Mouse (Mus musculus) adrenal gland, adult 2 months (tissue): Measurements from ENCODE around the gene Dnah9. TPM values are rescaled to one million over a fixed set of nuclear protein-coding genes. Genes with fewer than 3 reads are reported as not detected.

Source experiments
- DNase-seq: peaks from one replicate; pipeline ENCODE4 v3.0.0; 2021
- polyA plus RNA-seq: library from polyadenylated mRNA; depleted of rRNA; stranded (reverse); fragments of >200 nt; gene quantifications from 2 replicates; pipeline ENCODE4 v1.2.3, GENCODE M21; 2012
- total RNA-seq, 2 experiments: library from RNA; stranded (reverse); gene quantifications; 2 replicates each; pipeline ENCODE4 v1.2.3; 2021

The Dnah9 gene
- total and polyA plus RNA-seq, 3 experiments, result not detected

DNA sequence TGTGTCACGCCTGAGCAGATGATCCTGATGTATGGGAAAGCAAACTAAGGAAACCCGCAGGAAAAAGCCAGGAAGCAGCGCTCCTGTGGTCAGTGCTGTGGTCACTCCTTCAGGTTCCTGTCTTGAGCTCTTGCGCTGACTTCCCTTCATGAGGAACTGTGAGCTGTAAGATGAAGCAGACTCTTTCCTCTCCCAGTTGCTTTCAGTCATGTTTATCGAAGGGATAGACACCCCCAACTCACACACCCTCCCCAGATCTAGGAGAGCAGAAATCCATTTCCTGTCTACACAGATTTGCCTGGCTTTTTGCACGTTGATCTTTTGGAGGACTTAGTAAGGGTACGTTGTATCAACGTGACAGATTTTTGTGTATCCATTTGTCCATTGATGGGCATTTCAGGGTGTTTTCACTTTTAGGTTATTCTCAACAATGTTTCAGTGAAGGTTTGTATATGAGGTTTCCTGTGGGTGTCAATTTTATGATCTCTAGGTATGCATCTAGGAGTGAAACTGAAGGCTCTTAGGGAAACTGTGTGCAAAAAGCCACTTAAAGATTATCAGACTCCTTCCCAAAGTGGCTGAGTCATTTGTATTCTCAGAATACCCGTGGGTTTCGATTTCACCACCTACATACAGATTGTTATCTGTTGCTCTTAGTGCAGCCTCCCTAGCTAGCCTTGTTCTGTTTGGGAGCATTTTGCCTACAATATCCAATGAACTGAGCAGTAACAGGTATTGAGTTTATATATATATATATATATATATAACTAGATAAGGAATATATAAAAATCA, 373.7 kb downstream of the Dnah9 start:
- no peak for DNase-seq

- peak; percentile 96 for DNase-seq
Observed at GRCm38 (mm10) chr11:65788154-65788553, 380.2 kb downstream of the Dnah9 start, which contains the start of gene Map2k4. Gene Map2k4, minus strand, starts transcription at chr11:65788297.

DNA sequence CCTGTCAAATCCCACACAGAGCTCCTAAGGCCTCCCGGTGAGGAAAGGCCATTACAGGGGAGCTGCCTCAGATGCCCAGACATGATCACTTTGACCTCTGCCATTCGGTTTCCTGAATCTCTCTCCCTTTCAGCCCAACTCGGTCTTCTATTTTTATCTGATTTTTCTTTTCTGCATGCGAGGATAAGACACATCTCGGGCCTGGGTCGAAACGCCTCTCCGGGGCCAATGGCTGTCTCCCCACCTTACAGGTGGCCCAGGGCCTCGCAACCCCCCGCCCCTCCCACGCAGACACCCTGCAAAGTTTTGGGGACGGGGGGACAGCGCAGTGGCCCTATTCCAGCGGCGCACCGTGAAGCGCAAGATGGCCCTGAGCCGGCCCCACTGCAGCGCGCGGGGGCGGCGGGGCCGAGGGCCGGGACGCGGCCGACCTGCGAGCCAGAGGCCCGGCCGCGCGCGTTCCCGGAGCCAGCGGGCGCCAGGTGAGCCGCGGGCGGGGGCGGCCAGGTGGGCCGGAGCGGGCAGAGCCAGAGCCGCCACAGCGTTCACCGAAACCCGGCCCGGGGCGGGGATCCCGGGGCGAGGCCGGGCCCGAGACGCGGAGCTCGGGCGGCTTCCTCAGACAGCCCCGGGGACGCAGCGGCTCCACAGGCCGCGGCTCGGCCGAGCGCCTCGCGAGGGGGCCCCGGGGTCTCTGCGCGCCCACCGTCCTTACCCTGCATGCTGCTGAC, 380.8 kb downstream of the Dnah9 start:
- DNase-seq, result no peak

DNA sequence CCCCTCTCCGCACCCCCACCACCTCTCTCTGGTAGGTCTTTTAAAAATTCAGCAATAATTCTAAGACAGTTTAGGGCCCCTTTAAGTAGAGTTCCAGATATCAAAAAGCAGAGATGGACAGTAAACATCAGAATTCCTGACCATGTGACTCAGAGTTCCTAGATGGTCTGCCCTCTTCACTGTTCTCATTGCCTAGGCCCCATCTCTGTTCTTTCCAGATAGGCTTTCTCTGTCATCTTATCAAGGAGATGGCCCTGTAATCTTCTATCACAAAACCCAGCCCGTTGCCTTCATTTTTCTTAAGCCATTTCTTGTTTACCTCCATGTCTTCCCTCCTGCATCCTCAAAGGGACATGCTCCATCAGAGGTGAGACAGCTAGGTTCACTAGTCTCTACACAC, 382.2 kb downstream of the Dnah9 start:
- no peak for DNase-seq

DNA sequence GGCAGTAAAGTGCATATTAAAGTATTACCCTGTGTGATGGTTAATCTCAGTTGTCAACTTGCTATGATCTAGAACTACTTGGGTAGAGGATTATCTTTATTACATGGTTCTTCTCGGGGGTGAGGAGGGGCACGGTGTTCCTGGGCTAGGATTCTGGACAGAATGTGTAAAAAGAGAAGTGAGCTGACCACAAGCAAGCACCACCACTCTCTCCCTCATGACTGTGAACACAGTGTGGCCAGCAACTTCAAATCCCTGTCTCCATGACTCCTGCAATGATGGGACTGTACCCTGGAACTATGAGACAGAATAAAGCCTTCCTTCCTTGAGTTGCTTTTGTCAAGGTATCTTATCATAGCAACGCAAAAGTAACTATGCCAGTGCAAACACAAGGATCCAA, 386.8 kb downstream of the Dnah9 start:
- DNase-seq, result no peak
